19 mouse cellular contexts compared by ENCODE assay signal in genomic region chr6:30698036-30698435, GRCm38 (mm10). TPM values are rescaled to one million over a fixed set of nuclear protein-coding genes. Genes with fewer than 3 reads are reported as not detected.
DNase-seq lines count a peak whose midpoint lies in the region; ATAC-seq lines count a peak whose summit lies in the region.
"Had no signal": no experiment of that assay in that cellular context is flagged by ENCODE, and none has a peak within 500 bp of the region (broad histone marks: within the 10 kb centered on the region; RNA-seq: fewer than 3 reads in every experiment).

No protein-coding gene starts in this region.

- intact Hi-C loops in heart, postnatal 36 days (cut with DNase I), result no loop called here
- intact Hi-C loops in heart, postnatal 10 days (cut with DNase I), result loop anchor here (2.0 kb wide), 1 partner anchor 39 kb away; no protein-coding TSS in a partner anchor
- intact Hi-C loops in left cerebral cortex, postnatal 10 days (cut with DNase I), result no loop called here

- no peak for DNase-seq in heart, embryonic 10.5 days (ENCODE audit: low spot score)
- no peak for DNase-seq in heart, postnatal 36 days
- DNase-seq in lung, postnatal 14 days, result no peak
- peak; percentile 63 to 72 for DNase-seq in heart, postnatal 10 days
- DNase-seq in cerebellum, adult 11-12 months, result no peak
- no peak for DNase-seq in left cerebral cortex, postnatal 10 days (ENCODE audit: extremely low spot score in 1 of 2, low spot score in 2 of 2)
- DNase-seq: B cell, adult 2 months; cerebellum, adult 9-11 months; thymus, postnatal 14 days had no signal

- peaks cover 29% of the 10 kb centered on the region for H3K4me1 ChIP-seq in heart, embryonic 10.5 days
- peaks cover 10% of the 10 kb centered on the region for H3K4me1 ChIP-seq in lung, embryonic 16.5 days (replicated peaks; ENCODE audit: control insufficient read depth, insufficient read depth, low read length)
- peaks cover 9% of the 10 kb centered on the region; the same call in 1 of the 2 replicates for H3K4me1 ChIP-seq in stomach, embryonic 15.5 days

- H3K4me3 ChIP-seq in heart, embryonic 10.5 days, result no peak overlapping the region
- no peak overlapping the region for H3K4me3 ChIP-seq in lung, embryonic 16.5 days (ENCODE audit: low read length)
- no peak overlapping the region for H3K4me3 ChIP-seq in stomach, embryonic 15.5 days (replicated peaks)
- H3K4me3 ChIP-seq: layer of hippocampus, adult 2 months; lung, embryonic 15.5 days; midbrain, embryonic 12.5 days; neural tube, embryonic 12.5 days had no signal

- H3K36me3 ChIP-seq in heart, embryonic 10.5 days, result no peaks in the 10 kb centered on the region
- H3K36me3 ChIP-seq in lung, embryonic 16.5 days (ENCODE audit: control insufficient read depth, insufficient read depth, low read length), result no peaks in the 10 kb centered on the region
- no peaks in the 10 kb centered on the region for H3K36me3 ChIP-seq in stomach, embryonic 15.5 days
- H3K36me3 ChIP-seq: G1E; lung, embryonic 15.5 days; midbrain, embryonic 12.5 days; neural tube, embryonic 12.5 days had no signal

- no peaks in the 10 kb centered on the region for H3K27me3 ChIP-seq in heart, embryonic 10.5 days (ENCODE audit: insufficient read depth, poor library complexity, severe bottlenecking)
- no peaks in the 10 kb centered on the region for H3K27me3 ChIP-seq in lung, embryonic 16.5 days (ENCODE audit: control insufficient read depth, insufficient read depth, low read depth, low read length)
- no peaks in the 10 kb centered on the region for H3K27me3 ChIP-seq in stomach, embryonic 15.5 days (replicated peaks)
- H3K27me3 ChIP-seq: lung, embryonic 15.5 days; midbrain, embryonic 12.5 days; neural tube, embryonic 12.5 days had no signal

- ATAC-seq in lung, embryonic 16.5 days (ENCODE audit: low read depth), result no peak
- no peak for ATAC-seq in stomach, embryonic 15.5 days (ENCODE audit: insufficient read depth, low FRiP score, low read depth)

- no peaks in the 10 kb centered on the region for H3K9me3 ChIP-seq in heart, embryonic 10.5 days
- no peaks in the 10 kb centered on the region for H3K9me3 ChIP-seq in lung, embryonic 16.5 days (ENCODE audit: control insufficient read depth, low read length)
- H3K9me3 ChIP-seq in stomach, embryonic 15.5 days, result no peaks in the 10 kb centered on the region
- H3K9me3 ChIP-seq: G1E; lung, embryonic 15.5 days; midbrain, embryonic 12.5 days; neural tube, embryonic 12.5 days had no signal

- H3K9ac ChIP-seq in lung, embryonic 16.5 days (ENCODE audit: low read length), result no peak overlapping the region
- no peak overlapping the region for H3K9ac ChIP-seq in stomach, embryonic 15.5 days
- H3K9ac ChIP-seq: hindbrain, embryonic 14.5 days; lung, embryonic 15.5 days; midbrain, embryonic 12.5 days; neural tube, embryonic 12.5 days had no signal

- peak overlapping the region; percentile 78; the same call in 1 of the 2 replicates for H3K27ac ChIP-seq in heart, embryonic 10.5 days
- H3K27ac ChIP-seq in lung, embryonic 16.5 days (ENCODE audit: low read length), result 0 out of 2 replicates have a peak overlapping the region, but pooled peaks have one; percentile 30
- peak overlapping the region; percentile 64 for H3K27ac ChIP-seq in stomach, embryonic 15.5 days
- H3K27ac ChIP-seq: hindbrain, embryonic 14.5 days; layer of hippocampus, adult 2 months; midbrain, embryonic 12.5 days; neural tube, embryonic 12.5 days had no signal

- WGBS in heart, embryonic 10.5 days, result 90% methylated on average over 4 of the region's 4 CpGs
- WGBS in lung, embryonic 16.5 days, result 67% methylated on average over 4 of the region's 4 CpGs
- WGBS in stomach, embryonic 15.5 days, result 61% methylated on average over 4 of the region's 4 CpGs

- no peak overlapping the region for H3K4me2 ChIP-seq in lung, embryonic 16.5 days (ENCODE audit: low read depth, low read length)
- no peak overlapping the region for H3K4me2 ChIP-seq in stomach, embryonic 15.5 days
- H3K4me2 ChIP-seq: hindbrain, embryonic 14.5 days; lung, embryonic 15.5 days; midbrain, embryonic 12.5 days; neural tube, embryonic 12.5 days had no signal

RNA-seq across cellular contexts. Expression of gene Cep41, which starts 4.5 kb away (rescaled TPM):
- polyA plus RNA-seq in heart, embryonic 10.5 days (2016; fragmentation: Nextera tagmentation; extraction: Ambion mirVana), result 12.5 and 15.3 TPM in 2 replicates
- total RNA-seq in heart, postnatal 36 days (2021), result 1 to 10 TPM; 2.5 to 2.7 TPM
- 15.6 and 16.0 TPM in 2 replicates for polyA plus RNA-seq in lung, embryonic 16.5 days (2015; fragmentation: Nextera tagmentation; extraction: Ambion mirVana)
- 1 to 10 TPM; 2.3 to 4.1 TPM for total RNA-seq in heart, postnatal 10 days (2021)
- 10.0 and 11.5 TPM in 2 replicates for polyA plus RNA-seq in stomach, embryonic 15.5 days (2015; fragmentation: Nextera tagmentation; extraction: Ambion mirVana)
- 1 to 10 TPM; 7.1 to 7.8 TPM for total RNA-seq in left cerebral cortex, postnatal 10 days (2021)

RNA-seq across cellular contexts. Expression of gene Mest, which starts 25.3 kb away (rescaled TPM):
- polyA plus RNA-seq in heart, embryonic 10.5 days (2016; fragmentation: Nextera tagmentation; extraction: Ambion mirVana), result 3,213 and 4,348 TPM in 2 replicates
- 10 to 100 TPM; 12.0 to 15.5 TPM for total RNA-seq in heart, postnatal 36 days (2021)
- polyA plus RNA-seq in lung, embryonic 16.5 days (2015; fragmentation: Nextera tagmentation; extraction: Ambion mirVana), result 1,483 and 1,593 TPM in 2 replicates
- total RNA-seq in heart, postnatal 10 days (2021), result 100 to 1,000 TPM; 192 to 215 TPM
- 780 and 950 TPM in 2 replicates for polyA plus RNA-seq in stomach, embryonic 15.5 days (2015; fragmentation: Nextera tagmentation; extraction: Ambion mirVana)
- total RNA-seq in left cerebral cortex, postnatal 10 days (2021), result 100 to 1,000 TPM; 102 to 105 TPM

RNA-seq across cellular contexts. Expression of gene Cpa1, which starts 59.0 kb away (rescaled TPM):
- 3.9 and 4.3 TPM in 2 replicates for polyA plus RNA-seq in heart, embryonic 10.5 days (2016; fragmentation: Nextera tagmentation; extraction: Ambion mirVana)
- total RNA-seq in heart, postnatal 36 days (2021), result under 1 TPM in 1 of 2 experiments, not detected in 1; 0.27 TPM
- polyA plus RNA-seq in lung, embryonic 16.5 days (2015; fragmentation: Nextera tagmentation; extraction: Ambion mirVana), result 5.4 and 5.7 TPM in 2 replicates
- 1 to 10 TPM; 3.2 to 3.4 TPM for total RNA-seq in heart, postnatal 10 days (2021)
- polyA plus RNA-seq in stomach, embryonic 15.5 days (2015; fragmentation: Nextera tagmentation; extraction: Ambion mirVana), result 732 and 1,077 TPM in 2 replicates
- not detected for total RNA-seq in left cerebral cortex, postnatal 10 days (2021)
- total RNA-seq: G1E; layer of hippocampus, adult 2 months; left cerebral cortex, postnatal 36 days had no signal
- polyA plus RNA-seq: frontal cortex, adult 2 months; G1E had no signal

Comparison
In these comparisons a context has a peak if more than half of its experiments do, and no peak if none do; other contexts are left out.
1. DNase-seq: peak in heart, postnatal 10 days (2 of 2); none in heart, embryonic 10.5 days (single experiment), heart, postnatal 36 days (0 of 2), lung, postnatal 14 days (single experiment), cerebellum, adult 11-12 months (single experiment) and left cerebral cortex, postnatal 10 days (0 of 2).
2. RNA of gene Mest, which starts 25.3 kb away (total RNA-seq): 192 to 215 TPM in heart, postnatal 10 days and 102 to 105 TPM in left cerebral cortex, postnatal 10 days; 12.0 to 15.5 TPM in heart, postnatal 36 days; every median in the first group is over 4 times any median in the second.
3. Peak in every context shown above with its lines, with median percentiles within 50 percentile points of each other: H3K27ac ChIP-seq.